Mouse (Mus musculus) heart, embryonic 14.5 days (tissue): ENCODE measurements at regions not wholly inside any gene's neighbourhood (a gene's known extent, or its start where the extent isn't known, plus 50 kb on each side); places are given as distances from the start of the nearest gene placed in this dataset.

Experiments
- ATAC-seq: fragments of 200-750 bp; cut with Nextera tagmentation; 2 replicates; pipeline ENCODE4 v1.8.0; 2017; ENCODE audit warnings: low read depth, moderate TSS enrichment; ENCODE audit not compliant: insufficient number of reproducible peaks, insufficient read depth, low FRiP score
- H3K27ac ChIP-seq, 2 experiments: fragments of 200-500 bp in 1 of 2; fragments of 300-500 bp in 1 of 2; sonication (generic) in 1 of 2; replicated peaks in 1 of 2; 2 replicates each; pipeline ENCODE4 v1.5.1; 2012 to 2014; ENCODE audit warnings: low read depth in 2 of 2, low read length in 2 of 2, control low read depth in 1 of 2, mild to moderate bottlenecking in 1 of 2, mixed read lengths in 1 of 2; ENCODE audit not compliant: control insufficient read depth in 1 of 2, insufficient read depth in 1 of 2
- H3K27me3 ChIP-seq: fragments of 300-500 bp; sonication (generic); 2 replicates; pipeline ENCODE4 v1.6.1; 2014; ENCODE audit warnings: mild to moderate bottlenecking, low read length, control low read depth; ENCODE audit not compliant: control insufficient read depth, insufficient read depth
- H3K36me3 ChIP-seq: fragments of 300-500 bp; sonication (generic); 2 replicates; pipeline ENCODE4 v1.6.1; 2014; ENCODE audit warnings: mild to moderate bottlenecking, control low read depth, low read length, mixed read lengths; ENCODE audit not compliant: control insufficient read depth, insufficient read depth
- H3K4me1 ChIP-seq, 2 experiments: fragments of 200-500 bp in 1 of 2; fragments of 300-500 bp in 1 of 2; sonication (generic) in 1 of 2; 2 replicates each; pipeline ENCODE4 v1.6.1; 2012 to 2014; ENCODE audit warnings: low read length in 2 of 2, control low read depth in 1 of 2, mixed read lengths in 1 of 2; ENCODE audit not compliant: control insufficient read depth in 2 of 2, insufficient read depth in 2 of 2
- H3K4me2 ChIP-seq: fragments of 300-500 bp; sonication (generic); 2 replicates; pipeline ENCODE4 v1.6.1; 2014; ENCODE audit warnings: mild to moderate bottlenecking, low read length
- H3K4me3 ChIP-seq, 2 experiments: fragments of 200-500 bp in 1 of 2; fragments of 300-500 bp in 1 of 2; sonication (generic) in 1 of 2; 2 replicates each; pipeline ENCODE4 v1.5.1; 2012 to 2014; ENCODE audit warnings: low read length in 2 of 2, mild to moderate bottlenecking in 2 of 2, control low read depth in 1 of 2, low read depth in 1 of 2, moderate library complexity in 1 of 2; ENCODE audit not compliant: control insufficient read depth in 1 of 2, insufficient read depth in 1 of 2
- H3K9ac ChIP-seq: fragments of 300-500 bp; sonication (generic); 2 replicates; pipeline ENCODE4 v1.6.1; 2014; ENCODE audit warnings: mild to moderate bottlenecking, low read length
- H3K9me3 ChIP-seq: fragments of 300-500 bp; sonication (generic); 2 replicates; pipeline ENCODE4 v1.6.1; 2016; ENCODE audit warnings: low read length, control low read depth; ENCODE audit not compliant: control insufficient read depth
- WGBS: fragments of 180-500 bp; shearing (Covaris S2); extraction: QIAGEN DNeasy Blood & Tissue Kit; methylation state at CpG from one replicate; pipeline ENCODE4 v1.1.7; 2014; 5-methylcytosine and 5-hydroxymethylcytosine counted together

DNA sequence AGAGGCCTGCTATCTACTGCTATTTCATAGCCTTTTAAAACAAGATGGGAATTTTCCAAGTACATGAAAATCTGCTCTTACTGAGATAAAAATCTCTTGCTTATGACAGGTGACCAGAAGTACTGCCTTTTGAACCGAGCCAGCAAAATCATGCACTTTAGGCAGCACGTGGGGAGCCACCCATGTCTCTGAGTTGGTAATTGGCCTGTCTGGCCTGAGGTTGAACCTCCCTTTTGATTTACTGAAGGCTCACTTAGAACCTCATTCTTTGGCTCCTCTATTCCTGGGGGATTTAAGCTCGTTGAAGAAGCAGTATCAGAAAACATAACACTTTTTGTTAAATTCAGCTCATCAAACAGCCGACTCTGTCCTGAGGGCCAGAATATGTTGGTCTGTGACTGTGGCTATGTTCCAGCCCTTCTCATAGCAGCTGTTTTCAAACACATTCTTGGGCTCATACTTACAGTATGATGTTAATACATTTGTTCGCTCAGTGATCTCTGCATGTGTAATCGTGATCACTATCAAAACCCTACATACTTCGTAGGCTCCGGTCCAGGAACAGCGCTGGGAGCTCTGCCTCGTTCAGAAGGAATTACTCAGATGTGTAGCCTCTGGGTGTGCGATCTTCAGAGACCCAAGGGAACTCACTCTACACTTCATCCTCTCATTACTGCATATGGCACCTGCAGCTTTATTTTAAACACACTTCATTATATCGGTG is 290.1 kb upstream of the Gm15217 start:
- H3K4me2 ChIP-seq, result no peak overlapping the region
- H3K27me3 ChIP-seq, result no peaks in the 10 kb centered on the region
- 66% methylated on average over 12 of the region's 12 CpGs for WGBS
- no peaks in the 10 kb centered on the region for H3K9me3 ChIP-seq
- H3K36me3 ChIP-seq, result no peaks in the 10 kb centered on the region
- no peak overlapping the region for H3K4me3 ChIP-seq
- no peak for ATAC-seq
- no peak overlapping the region for H3K9ac ChIP-seq
- no peaks in the 10 kb centered on the region for H3K4me1 ChIP-seq
- no peak overlapping the region for H3K27ac ChIP-seq

- no peaks in the 10 kb centered on the region for H3K27me3 ChIP-seq
- no peaks in the 10 kb centered on the region for H3K9me3 ChIP-seq
- H3K36me3 ChIP-seq, result no peaks in the 10 kb centered on the region
- 80% methylated on average over 3 of the region's 3 CpGs for WGBS
- no peak overlapping the region for H3K4me3 ChIP-seq
- H3K4me2 ChIP-seq, result no peak overlapping the region
- no peak for ATAC-seq
- H3K27ac ChIP-seq, result no peak overlapping the region
- no peak overlapping the region for H3K9ac ChIP-seq
- no peaks in the 10 kb centered on the region for H3K4me1 ChIP-seq
Observed at GRCm38 (mm10) chr14:46115950-46116349, 263.3 kb upstream of the Gm15217 start.

GRCm38 (mm10) chr14:46126541-46126940 is 252.7 kb upstream of the Gm15217 start:
- Histone ChIP-seq H3K27me3 (no peaks in the 10 kb centered on the region), H3K27ac (no peak overlapping the region), H3K9ac (no peak overlapping the region), H3K9me3 (no peaks in the 10 kb centered on the region), H3K36me3 (no peaks in the 10 kb centered on the region), H3K4me2 (no peak overlapping the region), H3K4me1 (no peaks in the 10 kb centered on the region), H3K4me3 (no peak overlapping the region)
- ATAC-seq, result no peak
- WGBS, result 90% methylated on average over 1 of the region's 1 CpGs

DNA sequence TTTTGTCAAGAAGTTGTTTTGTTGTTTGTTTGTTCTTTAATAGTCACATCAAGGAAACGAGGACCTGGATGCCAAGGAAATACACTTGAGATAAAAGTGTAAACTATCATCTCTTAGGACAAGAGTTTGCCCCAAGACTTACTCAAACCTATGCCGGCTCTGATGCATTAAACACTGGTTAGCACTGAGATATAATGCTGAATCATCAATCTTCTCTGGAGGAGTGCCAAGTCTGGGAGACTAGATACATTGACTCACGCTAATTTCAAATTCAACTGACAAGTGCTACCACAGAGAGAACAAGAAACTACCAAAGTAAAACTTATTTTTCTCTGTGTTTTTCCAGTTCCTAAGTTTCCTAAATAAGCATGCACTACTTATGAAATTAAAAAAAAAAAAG is 249.5 kb upstream of the Gm15217 start:
- no peak overlapping the region for H3K27ac ChIP-seq
- H3K4me1 ChIP-seq, result no peaks in the 10 kb centered on the region
- no peak for ATAC-seq
- H3K4me2 ChIP-seq, result no peak overlapping the region
- no peaks in the 10 kb centered on the region for H3K9me3 ChIP-seq
- no peak overlapping the region for H3K9ac ChIP-seq
- 53% methylated on average over 3 of the region's 3 CpGs for WGBS
- H3K27me3 ChIP-seq, result no peaks in the 10 kb centered on the region
- no peaks in the 10 kb centered on the region for H3K36me3 ChIP-seq
- H3K4me3 ChIP-seq, result no peak overlapping the region

GRCm38 (mm10) chr14:46144175-46144574 is 235.0 kb upstream of the Gm15217 start:
- no peak for ATAC-seq
- no peaks in the 10 kb centered on the region for H3K36me3 ChIP-seq
- peak overlapping the region in 1 of 2 experiments; percentile 3; a peak in 1 of 4 replicates for H3K4me3 ChIP-seq
- WGBS, result 3% methylated on average over 4 of the region's 4 CpGs
- H3K9me3 ChIP-seq, result peaks cover 6% of the 10 kb centered on the region
- peak overlapping the region; percentile 14 to 38; a peak in 2 of 4 replicates for H3K27ac ChIP-seq
- no peak overlapping the region; the same call in 1 of the 2 replicates for H3K9ac ChIP-seq
- H3K4me1 ChIP-seq, result peaks cover 3 to 17% of the 10 kb centered on the region in 2 experiments
- H3K27me3 ChIP-seq, result no peaks in the 10 kb centered on the region
- H3K4me2 ChIP-seq, result peak overlapping the region; percentile 52

- Histone ChIP-seq H3K27me3 (no peaks in the 10 kb centered on the region), H3K9me3 (peaks cover 1% of the 10 kb centered on the region), H3K4me1 (peaks cover 3 to 17% of the 10 kb centered on the region in 2 experiments), H3K36me3 (no peaks in the 10 kb centered on the region), H3K9ac (no peak overlapping the region; the same call in 1 of the 2 replicates), H3K4me3 (no peak overlapping the region), H3K27ac (0 out of 4 replicates have a peak overlapping the region, but pooled peaks of 1 of the 2 experiments have one; percentile 38), H3K4me2 (peak overlapping the region; percentile 52)
- no peak for ATAC-seq
- 19% methylated on average over 6 of the region's 6 CpGs for WGBS
Observed at GRCm38 (mm10) chr14:46144707-46145106, 234.5 kb upstream of the Gm15217 start.

DNA sequence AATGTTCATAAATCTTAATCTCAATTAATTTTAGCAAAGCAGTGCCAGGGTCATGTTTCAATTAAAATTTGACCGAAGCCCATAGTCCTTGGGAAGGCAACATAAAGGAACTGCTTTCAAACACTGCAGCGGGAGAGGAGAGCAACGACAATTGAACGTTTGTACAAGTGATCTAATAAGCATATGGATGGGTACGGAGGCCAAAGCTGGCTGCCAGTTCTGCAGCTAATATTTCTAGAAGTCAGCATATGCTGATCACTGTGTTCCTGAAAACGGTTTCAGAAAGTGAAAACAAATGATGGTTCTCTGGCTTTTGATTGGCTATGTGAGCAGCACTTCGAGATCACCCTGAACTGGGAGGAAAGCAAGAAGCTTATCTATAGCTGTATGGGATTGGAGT is 233.6 kb upstream of the Gm15217 start:
- H3K4me1 ChIP-seq, result peaks cover 3 to 17% of the 10 kb centered on the region in 2 experiments
- H3K4me3 ChIP-seq, result no peak overlapping the region
- H3K9ac ChIP-seq, result no peak overlapping the region
- H3K36me3 ChIP-seq, result no peaks in the 10 kb centered on the region
- no peak overlapping the region for H3K4me2 ChIP-seq
- H3K27ac ChIP-seq, result no peak overlapping the region
- H3K27me3 ChIP-seq, result no peaks in the 10 kb centered on the region
- 75% methylated on average over 7 of the region's 7 CpGs for WGBS
- ATAC-seq, result no peak
- H3K9me3 ChIP-seq, result no peaks in the 10 kb centered on the region
